Mouse (Mus musculus) skeletal muscle tissue, adult 2 months (tissue): Measurements from ENCODE around the gene Pde4d.

Experiments used
- DNase-seq: peaks from one replicate; pipeline ENCODE4 v3.0.0-alpha.2; 2012; ENCODE audit warnings: low read depth, low spot score

Pde4d gene

DNA sequence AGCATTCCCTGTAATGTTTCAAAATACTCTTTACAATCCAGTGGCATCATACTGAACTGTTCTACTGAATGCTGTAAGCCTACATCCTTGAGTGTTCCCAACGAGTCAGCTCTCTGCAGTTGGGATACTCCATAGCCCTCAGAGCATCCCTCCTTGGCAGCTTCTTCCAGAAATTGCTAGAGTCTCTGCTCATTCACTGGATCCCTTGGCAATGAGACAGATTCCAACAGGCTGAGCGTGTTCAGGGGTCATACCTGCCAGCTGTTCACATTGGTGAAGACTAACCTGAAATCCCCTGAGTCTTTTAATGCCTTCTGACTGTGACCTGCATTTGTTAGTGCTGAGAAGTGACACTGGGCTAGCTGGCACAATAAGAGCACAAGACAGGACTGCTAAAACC, 1173.5 kb downstream of the Pde4d start:
- DNase-seq, result no peak

DNA sequence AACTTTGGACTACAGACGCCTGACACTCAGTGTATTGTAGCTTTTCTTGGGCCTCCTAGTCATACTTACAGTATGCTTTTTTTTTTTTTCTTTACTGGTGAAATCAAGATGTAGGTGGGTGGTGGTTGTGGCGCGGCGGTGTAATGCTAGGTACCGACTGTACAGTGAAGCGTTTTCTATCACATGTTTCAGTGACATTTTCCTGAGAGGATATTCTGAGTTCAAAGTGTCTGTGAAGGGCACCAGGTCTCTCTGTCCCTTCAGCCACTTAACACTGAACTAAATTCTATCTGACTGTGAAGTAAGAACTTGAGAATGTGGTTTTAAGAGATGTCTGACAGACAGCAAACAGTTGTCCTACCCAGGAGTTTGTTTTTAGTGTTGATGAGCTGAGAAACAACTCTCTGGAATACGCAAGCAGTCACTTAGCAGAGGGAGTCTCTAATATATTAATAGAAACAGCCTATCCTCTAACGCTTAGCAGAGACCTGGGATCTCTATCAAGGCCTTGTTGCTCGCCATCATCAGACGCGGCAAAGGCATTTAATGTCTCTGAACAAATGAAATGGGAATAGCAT, 1175.1 kb downstream of the Pde4d start:
- DNase-seq, result peak; percentile 56

DNA sequence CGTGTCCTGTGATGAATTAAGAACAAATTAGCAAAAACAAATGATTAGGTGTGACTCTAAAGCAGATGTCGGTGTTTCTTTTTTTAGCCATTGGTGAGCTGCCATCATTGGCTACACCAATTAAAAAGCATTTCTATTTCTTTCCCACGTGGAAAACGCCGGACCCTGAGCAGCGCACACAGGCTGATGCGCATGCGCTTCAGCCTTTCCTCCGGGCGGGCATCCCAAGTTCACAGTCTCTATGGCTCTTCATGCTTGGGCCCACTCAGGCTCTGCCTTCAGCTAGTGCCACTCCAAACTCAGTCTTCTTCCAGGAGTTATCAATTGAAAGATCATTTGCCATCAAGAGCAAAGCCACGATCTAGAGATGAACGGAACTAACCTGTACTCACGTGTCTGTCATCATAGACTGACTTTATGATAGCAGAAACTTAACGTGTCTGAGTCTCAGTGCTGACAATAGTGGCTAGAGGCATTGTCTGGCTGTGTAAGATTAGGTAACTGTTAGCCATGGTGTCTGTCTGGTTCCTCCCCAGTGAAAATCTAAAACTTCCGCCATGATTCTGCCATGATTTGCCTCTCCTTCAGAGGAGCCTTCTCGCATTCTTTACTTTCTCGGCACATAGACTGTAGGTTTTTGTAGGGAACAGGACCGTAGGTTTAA, 1175.8 kb downstream of the Pde4d start:
- no peak for DNase-seq

DNA sequence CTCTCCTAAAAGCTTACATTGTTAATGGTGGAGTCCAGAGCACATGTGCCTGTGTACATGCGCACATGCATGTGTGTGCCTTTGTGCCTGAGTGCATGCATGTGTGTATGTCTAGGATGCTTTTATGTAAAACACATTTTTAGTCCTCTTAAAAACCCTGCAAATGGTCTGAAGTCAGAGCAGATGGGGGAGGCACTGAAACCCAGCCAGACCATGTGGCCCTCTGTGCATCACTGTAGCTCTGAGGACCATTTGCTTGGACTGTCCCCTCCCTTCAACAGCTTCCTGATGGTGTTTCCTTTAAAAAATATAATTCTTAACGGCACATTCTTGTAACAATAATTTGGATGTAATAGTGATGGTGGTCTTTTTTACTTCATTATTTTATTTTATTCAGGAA, 1177.5 kb downstream of the Pde4d start:
- DNase-seq, result no peak

DNA sequence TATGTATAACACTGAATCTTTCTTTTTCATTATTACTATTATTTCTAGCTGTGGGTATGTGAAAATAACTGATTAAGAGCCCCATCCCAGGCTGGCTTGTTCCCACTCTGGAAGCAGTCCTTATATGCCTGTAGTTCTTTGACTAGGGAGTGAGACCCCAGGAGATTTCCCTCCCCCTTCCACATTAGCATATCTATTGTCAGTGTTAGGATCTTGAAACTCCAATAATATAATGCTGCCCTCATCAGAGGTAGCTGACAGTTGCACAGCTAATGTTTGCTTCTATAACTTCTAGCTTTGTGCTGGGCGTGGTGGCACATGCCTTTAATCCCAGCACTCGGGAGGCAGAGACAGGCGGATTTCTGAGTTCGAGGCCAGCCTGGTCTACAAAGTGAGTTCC, 1178.9 kb downstream of the Pde4d start:
- DNase-seq, result no peak

DNA sequence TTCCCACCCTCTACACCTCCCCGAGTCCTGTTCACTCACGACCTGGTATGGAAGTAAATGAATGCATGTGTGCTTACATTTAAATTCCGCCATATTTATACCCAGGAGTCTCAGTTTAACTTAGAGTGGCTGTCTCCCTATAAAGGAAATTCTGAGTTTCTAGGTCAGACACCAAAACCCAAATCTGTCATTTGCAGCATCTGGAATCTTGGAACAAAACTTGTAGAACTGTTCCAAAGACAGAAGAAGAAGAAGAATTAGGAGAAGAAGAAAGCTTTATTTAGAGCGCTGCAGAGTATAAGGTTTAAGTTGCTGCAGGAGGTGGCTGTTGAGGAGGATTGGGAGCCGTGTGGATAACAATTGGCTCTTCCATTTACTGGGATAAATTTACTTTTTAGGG, 1179.5 kb downstream of the Pde4d start:
- no peak for DNase-seq

DNA sequence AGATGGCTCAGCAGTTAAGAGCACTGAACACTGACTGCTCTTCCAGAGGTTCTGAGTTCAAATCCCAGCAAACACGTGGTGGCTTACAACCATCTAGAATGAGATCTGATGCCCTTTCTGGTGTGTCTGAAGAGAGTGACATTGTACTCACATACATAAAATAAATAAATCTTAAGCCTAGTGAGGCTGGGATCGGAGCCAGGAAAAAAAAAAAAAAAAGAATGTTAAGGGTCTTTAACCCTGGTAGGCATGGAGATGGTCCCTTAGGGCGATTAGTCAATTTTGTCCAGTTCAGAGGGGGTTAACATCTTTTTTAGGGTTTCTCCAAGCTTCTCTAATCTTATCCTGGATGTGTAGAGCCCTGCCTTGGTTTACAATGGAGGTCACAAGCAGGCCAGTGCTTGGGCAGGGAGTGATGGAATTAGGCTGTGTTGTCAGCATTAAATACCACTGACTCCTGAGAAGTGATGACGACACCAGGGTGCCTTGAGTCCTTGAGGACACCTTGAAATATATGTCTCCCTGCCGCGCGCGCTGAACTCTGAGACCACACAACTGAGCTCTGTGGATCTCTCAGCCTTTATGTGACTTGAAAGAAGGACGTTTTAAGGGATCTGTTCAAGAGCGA, 1181.8 kb downstream of the Pde4d start:
- no peak for DNase-seq

DNA sequence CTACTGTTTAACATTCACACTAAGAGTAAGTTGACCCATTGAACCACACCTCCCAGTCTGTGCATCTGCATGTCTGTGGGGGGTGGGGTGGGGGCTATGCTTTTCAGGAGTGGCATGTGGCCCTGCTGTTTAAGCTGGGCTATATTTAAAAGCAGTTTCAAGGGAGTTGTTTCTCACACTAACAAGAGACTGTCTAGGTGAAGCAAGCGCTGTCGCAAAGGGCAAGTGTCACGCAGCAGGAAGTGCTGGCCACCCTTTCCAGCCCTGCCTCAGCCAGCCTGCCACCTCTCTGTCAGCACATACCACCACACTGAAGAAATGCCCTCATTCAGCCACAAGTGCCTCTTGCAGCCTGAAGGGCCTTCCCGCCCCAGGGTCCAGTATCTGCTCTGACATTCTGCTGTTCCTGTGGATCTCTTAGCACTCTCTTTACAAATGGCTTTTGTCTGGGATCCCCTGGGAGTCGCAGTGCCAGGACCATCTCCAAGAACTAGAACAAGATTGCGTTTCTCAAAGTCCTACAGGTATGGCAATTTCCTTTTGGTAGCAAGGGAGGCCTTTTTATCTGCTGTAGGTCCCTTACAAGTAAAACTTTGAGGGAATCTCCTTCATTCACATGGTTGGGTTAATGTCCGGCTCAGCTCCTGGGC, 1182.8 kb downstream of the Pde4d start:
- DNase-seq, result peak; percentile 80

DNA sequence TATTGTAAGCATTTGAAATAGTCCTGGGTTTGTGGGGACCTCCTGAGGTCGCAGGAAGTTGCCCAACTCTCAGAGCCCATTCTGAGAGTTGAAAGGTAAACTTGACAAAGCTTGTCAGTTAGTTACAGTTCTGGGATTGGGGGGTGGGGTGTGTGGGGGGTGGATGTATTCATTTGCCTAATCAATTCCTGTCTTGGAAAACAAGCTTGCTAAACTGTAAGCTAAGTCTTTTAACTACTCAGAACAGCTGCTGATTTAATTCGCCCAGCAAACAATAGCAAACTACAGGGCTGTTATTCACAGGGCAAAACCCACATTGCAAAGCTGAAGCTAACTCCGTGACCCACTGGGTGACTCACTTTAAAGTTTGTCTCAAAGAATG, 1183.3 kb downstream of the Pde4d start:
- DNase-seq, result no peak

DNA sequence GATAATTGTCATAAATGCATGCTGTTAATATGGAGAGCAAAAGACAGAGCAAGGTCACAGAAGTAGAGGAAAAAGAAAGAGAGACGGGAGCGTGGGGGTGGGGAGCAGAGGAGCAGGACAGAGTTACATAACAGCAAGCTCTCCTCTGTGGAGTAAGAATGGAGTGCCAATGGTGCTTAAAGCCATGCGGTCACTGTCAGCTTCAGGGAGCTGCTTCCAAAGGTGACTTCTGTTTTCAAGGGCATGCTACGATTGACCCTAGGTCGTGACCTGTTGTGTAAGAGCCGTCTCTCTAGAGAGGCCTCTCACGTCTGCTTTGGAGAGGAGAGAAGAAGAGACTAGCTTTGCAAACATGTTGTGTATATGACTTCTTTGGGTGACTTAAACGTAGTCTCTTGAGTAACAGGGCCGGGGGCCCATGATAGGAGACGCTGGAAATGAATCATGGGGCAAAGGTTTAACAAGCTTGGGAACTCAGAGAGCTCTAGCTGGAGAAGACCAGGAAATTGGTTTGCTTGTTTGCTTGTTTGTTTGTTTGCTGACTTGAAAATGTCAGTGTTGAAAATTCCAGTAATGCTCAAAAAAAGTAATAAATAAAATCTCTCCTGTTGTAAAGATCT, 1186.3 kb downstream of the Pde4d start:
- no peak for DNase-seq

DNA sequence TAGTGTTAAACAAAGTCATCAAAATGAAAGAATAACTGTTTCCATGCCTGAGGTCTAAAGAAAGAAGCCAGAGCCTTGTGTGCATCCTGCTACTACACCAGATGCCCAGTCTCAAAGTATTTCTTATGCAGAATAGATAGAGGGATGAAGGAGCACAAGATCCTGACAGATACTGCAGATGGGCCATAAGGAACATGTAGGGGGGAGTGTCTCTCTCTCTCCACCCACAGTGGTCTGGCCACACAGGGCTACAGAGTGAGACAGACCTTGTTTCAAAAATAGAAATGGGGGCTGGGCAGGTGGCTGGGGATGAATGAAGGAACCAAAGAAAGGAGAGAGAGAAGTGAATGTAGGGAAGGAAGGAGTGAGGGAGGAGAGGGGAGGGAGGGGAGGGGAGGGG, 1188.5 kb downstream of the Pde4d start:
- DNase-seq, result no peak

DNA sequence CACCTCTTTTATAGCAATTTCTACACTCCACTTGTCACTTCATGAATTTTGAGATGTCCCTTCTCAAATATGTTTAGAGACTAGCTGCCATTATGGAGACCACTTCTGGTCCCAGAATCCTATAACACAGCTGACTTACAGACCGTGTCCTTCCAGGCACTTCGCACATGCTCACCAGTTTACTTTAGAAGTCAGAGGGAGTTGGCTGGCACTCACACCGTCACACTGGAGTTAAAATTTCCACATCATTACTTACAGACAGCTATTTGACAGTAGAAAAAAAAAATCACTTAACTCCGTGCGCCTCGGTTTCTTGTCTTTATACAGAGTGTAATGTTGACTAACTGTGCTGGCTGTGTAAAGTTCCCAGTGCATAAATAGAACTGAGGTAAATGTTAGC, 1189.5 kb downstream of the Pde4d start:
- no peak for DNase-seq

DNA sequence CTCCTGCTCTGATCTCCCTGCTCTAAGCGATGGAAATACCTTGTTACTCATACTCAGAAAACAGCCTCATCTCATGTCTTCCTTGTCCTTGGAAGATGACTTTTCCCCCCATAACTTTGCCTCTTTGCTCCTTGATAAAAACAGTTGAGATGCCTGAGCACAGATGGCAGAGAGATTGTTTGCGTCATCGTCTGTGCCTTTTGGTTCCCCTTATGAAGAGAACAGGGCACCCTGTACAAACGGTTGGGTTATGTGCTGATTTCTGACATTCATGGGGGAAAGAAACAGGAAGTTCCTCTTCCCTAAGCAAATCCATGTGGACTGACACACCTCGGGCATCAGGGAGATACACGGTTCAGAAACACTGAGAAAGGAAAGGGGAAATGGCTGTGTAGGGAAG, 1191.8 kb downstream of the Pde4d start:
- DNase-seq, result no peak

DNA sequence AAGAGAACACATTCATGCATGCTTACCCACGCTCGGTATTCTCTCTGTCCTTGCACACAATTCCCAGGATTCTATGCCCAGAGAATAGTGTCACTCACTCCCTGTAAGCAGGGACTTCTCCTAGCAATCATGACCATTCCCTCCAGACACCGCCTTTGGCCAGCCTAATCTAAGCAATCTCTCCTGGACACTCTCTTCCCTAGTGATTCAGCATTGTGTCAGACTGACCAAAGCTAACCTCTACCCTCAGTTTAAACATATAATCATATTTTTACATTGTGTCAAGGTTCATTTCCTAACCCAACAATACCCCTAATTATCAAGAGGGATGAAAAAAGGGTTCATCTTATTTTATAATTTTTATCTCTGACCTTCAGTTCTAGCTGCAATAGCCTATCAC, 1193.7 kb downstream of the Pde4d start:
- no peak for DNase-seq

DNA sequence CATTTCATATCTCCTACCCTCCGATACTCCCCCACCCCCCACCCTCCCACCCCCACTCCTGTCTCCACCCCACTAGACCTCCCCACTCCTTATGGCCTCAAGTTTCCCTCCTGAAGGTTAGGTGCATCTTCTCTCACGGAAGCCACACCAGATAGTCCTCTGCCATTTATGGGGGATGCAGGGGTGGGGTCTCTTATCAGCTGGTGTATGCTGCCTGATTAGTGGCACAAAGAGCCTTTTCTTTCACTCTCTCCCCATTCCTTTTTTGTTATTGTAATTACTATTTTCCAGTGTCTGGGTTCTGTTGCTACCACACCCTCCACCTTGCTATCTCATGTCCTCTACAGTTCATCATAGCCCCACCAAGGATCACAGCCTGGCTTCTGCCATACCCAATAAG, 1194.3 kb downstream of the Pde4d start:
- no peak for DNase-seq

DNA sequence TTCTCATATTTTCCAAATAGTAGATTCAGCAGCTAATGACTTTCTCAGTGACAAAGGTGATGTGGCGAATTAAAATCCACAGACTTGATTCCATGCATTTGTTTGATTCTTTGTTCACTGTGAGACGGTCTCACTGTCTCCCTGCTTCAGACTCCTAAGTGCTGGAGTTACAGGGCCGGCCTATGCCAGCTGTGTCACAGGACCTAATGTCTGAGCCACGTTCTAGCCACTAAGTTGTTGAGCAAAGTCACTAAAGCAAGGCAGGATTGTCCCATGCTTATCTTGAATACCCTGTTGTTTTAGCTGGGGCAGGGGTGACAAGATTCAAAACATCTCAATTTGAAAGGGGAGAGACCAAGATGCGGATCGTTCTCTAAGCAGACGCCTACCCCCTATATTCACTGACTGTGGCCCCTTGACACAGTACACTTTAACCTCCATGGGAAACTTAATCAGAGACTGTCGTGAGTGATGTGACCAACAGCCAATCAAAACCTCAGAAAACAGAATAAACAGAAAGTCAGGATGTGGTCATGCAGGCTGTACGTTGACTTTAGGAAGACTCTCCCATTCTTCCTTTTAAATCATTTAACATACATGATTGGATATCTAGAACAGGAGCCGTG, 1195.6 kb downstream of the Pde4d start:
- no peak for DNase-seq

DNA sequence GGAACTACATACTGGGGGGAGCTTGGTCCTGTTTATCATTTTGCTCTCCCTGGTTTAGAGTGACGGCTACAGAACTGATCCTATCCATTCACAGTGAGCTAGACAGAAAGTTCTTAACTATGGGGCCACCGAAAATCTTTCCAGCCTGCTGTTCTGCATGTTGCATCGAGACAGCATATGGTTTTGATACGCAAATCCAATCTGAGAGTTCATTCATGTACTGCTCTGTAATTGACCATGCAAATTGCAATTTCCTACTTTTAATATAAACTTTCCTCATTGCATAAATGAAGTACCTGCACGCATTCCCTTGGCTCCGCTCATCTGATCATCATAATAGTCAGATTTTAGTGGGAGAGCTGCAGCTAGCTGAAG, 1196.1 kb downstream of the Pde4d start:
- DNase-seq, result no peak

DNA sequence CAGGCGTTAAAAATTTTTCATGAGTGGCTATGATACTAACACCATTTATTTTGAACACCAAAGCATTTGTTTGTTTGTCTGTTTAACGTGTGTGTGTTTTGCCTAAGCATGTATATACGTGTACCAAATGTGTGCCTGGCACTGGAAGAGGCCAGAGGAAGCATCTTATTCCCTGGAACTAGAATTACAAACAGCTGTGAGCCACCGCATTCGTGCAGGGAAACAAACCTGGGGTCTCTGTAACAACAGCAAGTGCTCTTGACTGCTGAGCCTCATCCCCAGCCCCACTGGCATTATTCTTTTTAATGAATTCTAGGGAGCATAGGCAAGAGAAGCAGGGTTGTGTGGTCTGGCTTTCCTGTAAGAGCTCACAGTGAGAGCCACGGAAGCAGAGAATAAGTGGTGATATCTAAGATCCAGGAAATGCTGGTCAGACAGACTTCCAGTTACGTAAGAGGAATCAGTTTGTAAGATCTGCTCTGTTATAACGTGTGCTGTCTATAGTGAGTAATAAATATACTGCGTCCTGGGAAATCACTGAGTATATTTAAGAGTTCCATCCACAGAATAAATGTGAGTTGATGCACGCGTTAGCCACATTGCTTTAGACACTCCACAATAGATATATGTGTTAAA, 1197.0 kb downstream of the Pde4d start:
- no peak for DNase-seq

DNA sequence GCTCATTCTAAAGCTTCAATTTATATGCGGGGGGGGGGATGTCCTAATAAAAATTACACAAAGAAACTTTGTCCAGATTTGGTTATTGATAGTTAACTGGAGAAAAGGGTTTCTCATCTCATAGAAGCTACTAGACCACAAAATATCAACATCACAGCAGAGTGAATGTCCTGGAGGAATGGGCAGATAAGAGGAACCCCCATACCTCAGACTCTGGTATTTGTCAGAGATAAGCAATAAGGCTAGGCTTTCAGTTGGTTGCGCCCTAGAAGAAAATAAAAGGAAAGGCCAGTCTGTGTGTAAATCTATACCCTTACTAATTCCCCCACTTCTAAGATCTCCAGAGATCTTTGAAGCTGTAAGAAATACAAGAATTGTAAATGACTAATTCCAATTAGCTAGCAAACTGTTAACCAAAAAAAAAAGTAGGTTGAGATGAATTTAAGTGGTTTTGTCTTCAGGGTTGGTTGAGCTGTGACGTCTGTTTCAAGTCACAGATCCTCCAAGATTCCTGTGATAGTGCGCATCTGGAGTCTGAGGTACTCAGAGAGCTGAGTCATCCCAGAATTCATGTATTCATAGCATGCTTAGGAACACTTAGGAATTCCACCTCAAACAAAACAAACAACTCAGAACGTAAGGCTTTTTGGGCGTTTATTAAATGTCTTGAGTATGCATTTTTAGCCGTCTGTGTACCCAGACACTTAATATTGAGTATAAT, 1197.9 kb downstream of the Pde4d start:
- no peak for DNase-seq

DNA sequence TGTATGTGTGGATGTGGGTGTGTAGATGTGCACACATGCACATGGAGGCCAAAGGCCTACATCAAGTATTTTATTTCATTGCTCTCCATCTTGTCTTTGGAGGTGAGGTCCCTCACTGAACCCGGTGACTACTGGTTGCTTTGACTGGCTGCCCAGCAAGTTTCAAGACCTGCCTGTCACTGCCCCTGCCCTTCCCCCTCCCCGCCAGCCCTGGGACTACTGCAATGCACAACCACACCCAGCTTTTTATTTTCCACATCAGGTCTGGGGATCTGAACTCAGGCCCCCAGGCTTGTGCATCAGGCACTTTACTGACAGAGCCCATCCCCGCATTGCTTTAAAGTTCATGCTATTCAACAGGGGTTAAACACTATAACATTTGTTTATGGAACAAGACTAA, 1198.6 kb downstream of the Pde4d start:
- DNase-seq, result no peak
